Mouse (Mus musculus): ENCODE results near the gene Rgsl1.
"Not testable (repeated sequence)": the region's sequence is repeated elsewhere in the genome, so short reads cannot be mapped to it uniquely, and the experiment has no call there.

The Rgsl1 gene

GRCm38 (mm10) chr1:153776257-153776656 lies 67.7 kb downstream of the Rgsl1 start:
- no peak for DNase-seq (ENCODE audit: low read depth, low spot score)

GRCm38 (mm10) chr1:153775174-153775573 lies 68.8 kb downstream of the Rgsl1 start:
- no peak for DNase-seq (ENCODE audit: low read depth, low spot score)

DNA sequence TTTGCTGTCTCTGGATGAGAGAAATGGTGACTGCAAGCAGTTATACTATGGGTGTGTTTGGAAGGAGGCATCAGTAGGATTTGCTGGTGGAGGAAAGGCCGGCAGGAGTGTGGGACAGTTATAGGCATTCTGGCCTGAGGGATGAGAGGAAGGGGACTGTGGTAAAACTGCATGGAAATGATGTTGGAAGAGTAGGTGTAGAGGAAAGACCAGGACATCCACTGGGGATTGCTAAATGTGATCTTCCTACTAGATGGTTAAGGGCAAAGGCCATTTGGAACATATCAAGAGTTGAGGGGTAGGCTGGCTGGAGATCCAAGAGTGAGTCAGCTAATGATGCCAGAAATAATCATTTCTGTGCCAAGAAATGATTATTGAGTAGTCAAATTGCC lies 73.2 kb downstream of the Rgsl1 start:
- DNase-seq (ENCODE audit: low read depth, low spot score), result no peak

DNA sequence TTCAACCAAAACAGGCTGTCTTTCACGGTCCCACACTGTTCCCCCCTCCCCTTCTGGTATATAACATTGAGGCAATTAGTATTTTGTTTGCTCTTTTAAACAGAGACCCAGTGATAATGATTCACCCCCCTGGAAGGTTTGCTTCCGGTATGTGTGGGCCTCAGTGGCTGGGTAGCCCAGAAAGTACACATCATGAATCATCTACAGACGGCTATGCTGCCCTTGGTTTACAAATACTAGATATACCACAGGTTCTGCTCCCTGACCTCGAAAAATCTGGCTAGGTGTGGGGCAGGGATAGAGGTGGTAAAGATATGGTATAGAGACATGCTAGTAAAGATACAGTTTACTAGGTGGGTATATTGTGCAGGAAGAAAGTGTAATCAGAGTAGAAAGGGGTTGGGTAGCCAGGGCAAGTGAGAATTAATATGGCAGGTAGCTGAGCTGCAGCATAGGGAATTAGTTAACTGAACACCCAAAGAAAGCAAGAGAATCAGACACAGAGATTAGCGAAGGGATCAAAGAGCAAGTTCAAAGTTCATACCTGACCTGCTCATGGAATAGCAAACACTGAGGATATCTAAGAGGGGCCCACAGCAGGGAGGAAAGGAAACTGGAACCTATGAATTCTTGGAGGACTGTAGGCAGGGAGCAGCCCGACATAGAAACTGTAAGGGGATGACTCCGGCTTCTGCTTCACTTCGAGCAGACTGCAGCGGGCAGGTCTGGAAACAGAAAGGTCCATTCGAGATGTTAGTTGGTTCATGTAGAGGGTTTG lies 73.8 kb downstream of the Rgsl1 start:
- no peak for DNase-seq (ENCODE audit: low read depth, low spot score)

DNA sequence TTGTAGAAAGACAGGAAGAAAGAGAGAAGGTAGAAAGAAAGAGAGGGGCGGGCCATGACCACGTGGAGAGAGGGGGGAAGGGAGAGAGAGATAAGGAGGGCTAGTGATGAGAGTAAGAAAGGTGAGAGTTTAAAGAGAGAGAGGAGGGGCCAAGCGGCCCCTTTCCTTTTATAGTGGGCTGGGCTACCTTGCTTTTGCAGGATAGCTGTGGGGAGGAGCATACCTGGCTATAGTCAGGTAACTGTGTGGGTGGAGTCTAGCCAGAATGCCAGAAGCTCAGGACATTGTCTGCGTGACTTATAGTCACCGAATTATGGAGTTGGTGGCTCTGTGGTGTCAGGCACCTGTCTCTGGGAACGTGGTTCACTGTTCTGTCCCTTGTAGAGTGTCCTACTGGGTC lies 74.4 kb downstream of the Rgsl1 start:
- DNase-seq (ENCODE audit: low read depth, low spot score), result not testable (repeated sequence)

DNA sequence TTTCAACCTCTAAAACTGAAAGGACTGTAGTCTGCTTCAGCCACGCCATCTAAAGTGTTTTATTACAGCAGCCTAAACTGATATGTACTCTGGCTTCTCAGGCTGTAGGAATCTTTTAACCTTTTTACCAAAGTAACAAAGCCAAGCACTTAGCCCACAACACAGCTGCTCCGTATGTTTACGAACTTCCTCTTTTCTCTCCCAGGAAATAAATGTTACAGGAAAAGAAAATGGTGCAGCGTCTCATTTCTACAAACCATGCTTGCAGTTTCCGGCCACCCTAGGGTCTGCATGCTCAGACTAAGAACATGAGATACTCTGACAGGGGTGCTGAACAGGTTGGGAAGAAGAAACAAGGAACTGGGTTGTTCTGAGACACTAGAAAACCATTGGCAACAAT lies 75.5 kb downstream of the Rgsl1 start:
- no peak for DNase-seq (ENCODE audit: low read depth, low spot score)

DNA sequence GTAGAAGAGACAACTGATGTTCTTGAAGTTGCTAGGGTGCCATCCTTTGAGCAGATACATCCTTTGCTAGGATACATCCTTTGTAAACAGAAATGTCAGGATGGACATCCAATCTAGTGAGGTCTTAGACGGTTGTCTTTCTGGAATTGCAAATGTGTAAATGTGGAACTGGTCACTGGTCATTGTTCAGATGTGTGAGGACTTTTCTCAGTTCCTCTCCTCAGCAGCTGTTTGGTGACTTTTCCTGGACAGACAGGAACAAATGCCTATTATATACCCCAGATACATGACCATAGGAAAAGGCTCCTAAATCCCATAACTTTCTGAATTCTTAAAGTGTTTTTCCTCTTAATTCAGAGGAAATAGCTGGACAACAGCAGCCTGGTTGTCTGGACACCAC lies 76.7 kb downstream of the Rgsl1 start:
- DNase-seq (ENCODE audit: low read depth, low spot score), result no peak

- DNase-seq (ENCODE audit: low read depth, low spot score), result peak; percentile 90
Measured at GRCm38 (mm10) chr1:153766298-153766697, 77.6 kb downstream of the Rgsl1 start.

DNA sequence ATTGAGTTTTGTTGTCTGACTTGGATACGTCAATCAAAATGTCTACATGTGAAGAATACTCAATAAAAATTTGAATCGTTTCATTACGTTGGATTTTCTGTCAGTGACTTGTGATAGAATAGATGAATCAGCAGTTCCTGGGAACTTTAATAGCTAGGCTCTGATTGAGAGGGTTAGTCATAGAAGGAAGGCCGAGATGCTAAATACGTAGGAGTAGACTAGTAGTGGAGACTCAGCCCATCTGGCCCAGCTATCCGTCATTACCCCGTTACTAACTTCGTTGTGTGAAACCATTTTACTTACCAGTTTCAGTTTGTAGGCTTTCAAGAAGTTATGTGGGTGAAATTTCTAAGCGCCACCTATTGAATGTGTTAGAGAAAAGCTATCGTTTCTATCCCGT lies 79.8 kb downstream of the Rgsl1 start:
- no peak for DNase-seq (ENCODE audit: low read depth, low spot score)

GRCm38 (mm10) chr1:153753725-153754464 lies 90.0 kb downstream of the Rgsl1 start:
- DNase-seq (ENCODE audit: low read depth, low spot score), result no peak

DNA sequence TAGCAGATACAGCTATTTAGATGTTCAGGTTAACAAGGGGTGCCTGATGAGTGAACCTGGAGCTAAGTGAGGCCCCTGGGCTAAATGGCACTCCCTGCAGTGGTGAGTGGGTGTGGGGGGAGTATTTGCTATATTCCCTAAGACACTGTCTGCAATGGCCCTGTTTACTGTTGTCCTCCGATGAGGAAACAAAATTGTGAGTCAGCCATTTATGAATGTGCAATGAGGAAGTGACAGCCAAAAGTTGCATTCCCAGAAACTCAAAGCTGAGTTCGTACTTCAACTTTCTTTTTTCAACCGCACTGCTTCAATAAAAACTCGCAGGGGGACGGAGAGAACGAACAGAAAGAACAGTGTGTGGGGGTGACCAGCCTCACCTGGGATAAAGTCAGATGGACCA lies 91.4 kb downstream of the Rgsl1 start:
- no peak for DNase-seq (ENCODE audit: low read depth, low spot score)

- no peak for DNase-seq (ENCODE audit: low read depth, low spot score)
Measured at GRCm38 (mm10) chr1:153751763-153752301, 92.1 kb downstream of the Rgsl1 start.

DNA sequence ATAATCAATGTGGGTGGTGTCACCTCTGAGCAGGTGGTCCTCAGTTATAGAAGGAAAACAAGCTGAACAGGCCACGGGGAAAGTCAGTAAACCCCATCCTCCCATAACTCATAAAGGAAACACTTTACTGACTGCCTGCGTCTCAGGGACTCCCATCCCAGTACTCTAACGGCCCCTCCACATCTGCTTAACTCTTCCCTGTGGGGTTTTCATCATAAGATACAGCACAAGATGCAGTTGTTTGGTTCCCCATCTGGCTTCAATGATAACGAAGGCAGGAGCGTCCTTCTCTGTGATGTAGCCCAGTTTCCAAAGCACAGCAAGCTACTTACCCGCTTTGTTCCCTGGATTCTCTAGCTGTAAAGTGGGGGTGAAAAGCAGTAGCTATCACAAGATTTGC lies 93.9 kb downstream of the Rgsl1 start:
- no peak for DNase-seq (ENCODE audit: low read depth, low spot score)

GRCm38 (mm10) chr1:153749211-153749801 lies 94.6 kb downstream of the Rgsl1 start, which contains the start of gene Rnasel:
TSS of gene Rnasel (plus strand) at chr1:153749426.
- DNase-seq (ENCODE audit: low read depth, low spot score), result peak; percentile 96

- peak; percentile 48 for DNase-seq (ENCODE audit: low read depth, low spot score)
Measured at GRCm38 (mm10) chr1:153748549-153748948, 95.4 kb downstream of the Rgsl1 start.

GRCm38 (mm10) chr1:153747861-153748530 lies 95.9 kb downstream of the Rgsl1 start:
- DNase-seq (ENCODE audit: low read depth, low spot score), result no peak

GRCm38 (mm10) chr1:153746728-153747127 lies 97.2 kb downstream of the Rgsl1 start:
- peak; percentile 78 for DNase-seq (ENCODE audit: low read depth, low spot score)

GRCm38 (mm10) chr1:153746119-153746670 lies 97.7 kb downstream of the Rgsl1 start:
- no peak for DNase-seq (ENCODE audit: low read depth, low spot score)

DNA sequence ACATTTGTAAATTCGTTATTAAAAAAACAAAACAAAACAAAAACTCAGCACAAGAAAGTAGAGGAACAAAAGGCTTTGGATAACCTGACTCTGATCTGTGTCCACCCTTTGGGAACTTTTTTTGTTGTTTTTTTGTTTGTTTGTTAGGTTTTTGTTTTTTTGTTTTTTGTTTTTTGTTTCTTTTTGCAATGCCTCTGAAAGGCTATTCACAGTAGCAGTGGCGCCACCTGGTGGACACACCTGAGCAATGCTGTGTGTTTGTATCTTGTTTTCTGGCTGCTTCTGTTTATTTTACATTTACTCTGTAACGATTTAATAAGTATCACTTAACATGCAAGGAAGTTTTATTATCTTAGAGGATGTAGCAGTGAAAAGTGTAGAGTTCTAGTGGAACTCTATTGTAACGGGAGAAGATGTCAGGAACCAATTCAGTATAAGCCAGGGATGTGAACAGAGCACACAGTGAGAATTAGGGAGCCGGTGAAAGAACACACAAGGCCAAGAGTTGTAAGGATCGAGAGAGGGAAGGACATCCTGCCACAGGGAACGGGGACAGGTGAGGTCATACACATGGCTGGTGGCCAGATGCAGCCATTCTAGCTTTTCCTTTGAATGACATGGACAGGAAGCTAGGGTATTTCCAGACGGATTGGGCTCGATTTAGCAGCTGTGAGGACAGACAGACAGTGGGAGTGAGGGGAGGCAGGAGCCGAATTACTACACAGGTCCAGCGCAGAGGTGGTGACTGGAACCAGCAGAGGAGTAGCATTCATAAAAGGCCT lies 101.4 kb downstream of the Rgsl1 start:
- peak; percentile 66 for DNase-seq (ENCODE audit: low read depth, low spot score)

DNA sequence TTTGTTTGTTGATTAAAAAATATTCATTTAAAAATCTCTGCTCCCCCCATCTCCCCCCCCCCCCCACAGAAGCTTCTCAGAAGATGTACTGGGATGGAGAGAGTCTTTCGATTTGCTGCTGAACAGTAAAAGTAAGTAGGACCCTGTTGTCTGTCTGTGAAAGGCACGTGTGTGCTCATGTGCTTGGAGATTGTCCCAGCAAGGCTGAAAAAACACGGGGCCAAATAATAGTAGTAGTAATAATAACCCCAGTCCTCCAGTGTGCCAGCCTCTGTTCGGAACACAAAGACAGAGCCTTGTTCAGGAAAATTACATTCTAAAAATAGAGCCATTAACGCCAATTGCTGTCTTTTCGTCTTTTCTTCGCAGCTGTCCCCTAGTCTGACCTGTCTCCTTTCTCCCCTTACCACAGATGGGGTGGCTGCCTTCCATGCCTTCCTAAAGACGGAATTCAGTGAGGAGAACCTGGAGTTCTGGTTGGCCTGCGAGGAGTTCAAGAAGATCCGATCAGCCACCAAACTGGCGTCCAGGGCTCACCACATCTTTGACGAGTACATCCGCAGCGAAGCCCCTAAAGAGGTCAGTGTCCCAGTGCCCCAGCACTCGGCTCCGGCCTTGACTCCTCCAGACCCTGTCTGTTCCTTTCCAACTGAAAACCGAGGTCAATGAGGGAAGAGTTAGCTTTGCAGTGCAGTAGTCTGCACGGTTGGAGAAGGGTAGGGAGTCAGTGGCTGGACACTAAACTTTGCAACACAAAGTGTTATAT lies 102.2 kb downstream of the Rgsl1 start:
- DNase-seq (ENCODE audit: low read depth, low spot score), result no peak
